ENCODE assay signal across 17 mouse cellular contexts in genomic region chr3:83988214-83988613, GRCm38 (mm10). TPM values are rescaled to one million over a fixed set of nuclear protein-coding genes. Genes with fewer than 3 reads are reported as not detected.
A peak's percentile ranks its signal among the peaks of the same experiment; 100 is the strongest.
DNase-seq lines count a peak whose midpoint lies in the region; ATAC-seq lines count a peak whose summit lies in the region.
"Had no signal": no experiment of that assay in that cellular context is flagged by ENCODE, and none has a peak within 500 bp of the region (broad histone marks: within the 10 kb centered on the region; RNA-seq: fewer than 3 reads in every experiment).

No protein-coding gene starts in this region.

- no peak for DNase-seq in forebrain, embryonic 10.5 days (ENCODE audit: extremely low spot score, low spot score)
- no peak for DNase-seq in forebrain, embryonic 11.5 days (ENCODE audit: low spot score)
- DNase-seq in lung, postnatal 10 days, result no peak
- DNase-seq in forebrain, embryonic 14.5 days (ENCODE audit: low spot score), result no peak
- DNase-seq in left cerebral cortex, adult 8-10 months (ENCODE audit: low spot score in 2 of 2), result no peak
- no peak for DNase-seq in adrenal gland, adult 8-10 months
- DNase-seq: cerebellum, adult 9-10 months; heart, adult 11 months; liver, embryonic 13.5 days; right cerebral cortex, adult 18-20 months; thymus, postnatal 25 days had no signal

- peaks cover 13% of the 10 kb centered on the region for H3K36me3 ChIP-seq in forebrain, embryonic 10.5 days (replicated peaks)
- H3K36me3 ChIP-seq in forebrain, embryonic 11.5 days (ENCODE audit: control insufficient read depth, insufficient read depth, low read length), result no peaks in the 10 kb centered on the region
- H3K36me3 ChIP-seq in lung, embryonic 16.5 days (ENCODE audit: control insufficient read depth, insufficient read depth, low read length), result no peaks in the 10 kb centered on the region
- H3K36me3 ChIP-seq in forebrain, embryonic 14.5 days (ENCODE audit: control insufficient read depth, insufficient read depth, low read length), result no peaks in the 10 kb centered on the region
- no peaks in the 10 kb centered on the region for H3K36me3 ChIP-seq in stomach, embryonic 14.5 days (ENCODE audit: control insufficient read depth, insufficient read depth, low read length)
- H3K36me3 ChIP-seq: hindbrain, embryonic 15.5 days; liver, embryonic 13.5 days had no signal

- no peaks in the 10 kb centered on the region for H3K9me3 ChIP-seq in forebrain, embryonic 10.5 days
- no peaks in the 10 kb centered on the region for H3K9me3 ChIP-seq in forebrain, embryonic 11.5 days (ENCODE audit: control insufficient read depth, low read length)
- H3K9me3 ChIP-seq in lung, embryonic 16.5 days (ENCODE audit: control insufficient read depth, low read length), result no peaks in the 10 kb centered on the region
- H3K9me3 ChIP-seq in forebrain, embryonic 14.5 days (replicated peaks; ENCODE audit: control insufficient read depth, low read length), result no peaks in the 10 kb centered on the region
- H3K9me3 ChIP-seq in stomach, embryonic 14.5 days (ENCODE audit: control insufficient read depth, low read depth, low read length), result no peaks in the 10 kb centered on the region
- H3K9me3 ChIP-seq: hindbrain, embryonic 15.5 days; kidney, embryonic 15.5 days; liver, embryonic 13.5 days had no signal

- no peak overlapping the region for H3K4me2 ChIP-seq in forebrain, embryonic 11.5 days (ENCODE audit: low read depth, low read length, severe bottlenecking)
- H3K4me2 ChIP-seq in lung, embryonic 16.5 days (ENCODE audit: low read depth, low read length), result 0 out of 2 replicates have a peak overlapping the region, but pooled peaks have one; percentile 11
- H3K4me2 ChIP-seq in forebrain, embryonic 14.5 days (ENCODE audit: low read length), result no peak overlapping the region
- H3K4me2 ChIP-seq in stomach, embryonic 14.5 days (replicated peaks; ENCODE audit: low read depth, low read length), result 0 out of 2 replicates have a peak overlapping the region, but pooled peaks have one; percentile 15
- H3K4me2 ChIP-seq: hindbrain, embryonic 15.5 days; kidney, embryonic 15.5 days; liver, embryonic 13.5 days had no signal

- 27% methylated on average over 4 of the region's 4 CpGs for WGBS in forebrain, embryonic 10.5 days
- 22% methylated on average over 4 of the region's 4 CpGs for WGBS in forebrain, embryonic 11.5 days
- 14% methylated on average over 4 of the region's 4 CpGs for WGBS in lung, embryonic 16.5 days
- 18% methylated on average over 4 of the region's 4 CpGs for WGBS in forebrain, embryonic 14.5 days
- WGBS in stomach, embryonic 14.5 days, result 14% methylated on average over 4 of the region's 4 CpGs

- no peak overlapping the region; the same call in 1 of the 2 replicates for H3K9ac ChIP-seq in forebrain, embryonic 11.5 days (ENCODE audit: low read length)
- peak overlapping the region; percentile 31; the same call in 1 of the 2 replicates for H3K9ac ChIP-seq in lung, embryonic 16.5 days (ENCODE audit: low read length)
- 0 out of 2 replicates have a peak overlapping the region, but pooled peaks have one; percentile 1 for H3K9ac ChIP-seq in forebrain, embryonic 14.5 days (ENCODE audit: low read length)
- H3K9ac ChIP-seq in stomach, embryonic 14.5 days (replicated peaks; ENCODE audit: low read depth, low read length), result no peak overlapping the region
- H3K9ac ChIP-seq: hindbrain, embryonic 15.5 days; kidney, embryonic 15.5 days; liver, embryonic 13.5 days had no signal

- peak overlapping the region; percentile 52 for H3K27ac ChIP-seq in forebrain, embryonic 10.5 days
- H3K27ac ChIP-seq in forebrain, embryonic 11.5 days (ENCODE audit: low read depth, low read length), result no peak overlapping the region
- peak overlapping the region; percentile 42; the same call in 1 of the 2 replicates for H3K27ac ChIP-seq in lung, embryonic 16.5 days (ENCODE audit: low read length)
- no peak overlapping the region for H3K27ac ChIP-seq in forebrain, embryonic 14.5 days (ENCODE audit: low read depth, low read length)
- H3K27ac ChIP-seq in stomach, embryonic 14.5 days (ENCODE audit: low read length), result peak overlapping the region; percentile 77; the same call in 1 of the 2 replicates
- H3K27ac ChIP-seq: hindbrain, embryonic 15.5 days; kidney, embryonic 15.5 days; layer of hippocampus, adult 2 months; left cerebral cortex, adult 2 months; liver, embryonic 13.5 days had no signal

- H3K4me1 ChIP-seq in forebrain, embryonic 10.5 days, result peaks cover 83% of the 10 kb centered on the region
- H3K4me1 ChIP-seq in forebrain, embryonic 11.5 days (replicated peaks; ENCODE audit: control insufficient read depth, insufficient read depth, low read length), result peaks cover 55% of the 10 kb centered on the region
- H3K4me1 ChIP-seq in lung, embryonic 16.5 days (replicated peaks; ENCODE audit: control insufficient read depth, insufficient read depth, low read length), result peaks cover 22% of the 10 kb centered on the region
- H3K4me1 ChIP-seq in forebrain, embryonic 14.5 days (ENCODE audit: control insufficient read depth, insufficient read depth, low read length), result peaks cover 95% of the 10 kb centered on the region
- peaks cover 53% of the 10 kb centered on the region for H3K4me1 ChIP-seq in stomach, embryonic 14.5 days (ENCODE audit: control insufficient read depth, insufficient read depth, low read length)

- no peak for ATAC-seq in forebrain, embryonic 11.5 days (replicated peaks; ENCODE audit: low FRiP score)
- ATAC-seq in lung, embryonic 16.5 days (ENCODE audit: low read depth), result peak; percentile 38; the same call in 1 of the 2 replicates
- no peak for ATAC-seq in forebrain, embryonic 14.5 days
- no peak for ATAC-seq in stomach, embryonic 14.5 days (ENCODE audit: insufficient number of reproducible peaks, insufficient read depth, low FRiP score, low read depth)

- H3K4me3 ChIP-seq in forebrain, embryonic 10.5 days, result no peak overlapping the region
- H3K4me3 ChIP-seq in forebrain, embryonic 11.5 days (ENCODE audit: low read depth, low read length), result no peak overlapping the region
- no peak overlapping the region for H3K4me3 ChIP-seq in lung, embryonic 16.5 days (ENCODE audit: low read length)
- H3K4me3 ChIP-seq in forebrain, embryonic 14.5 days (ENCODE audit: low read depth, low read length), result no peak overlapping the region
- H3K4me3 ChIP-seq in stomach, embryonic 14.5 days (ENCODE audit: low read depth, low read length), result no peak overlapping the region
- H3K4me3 ChIP-seq: hindbrain, embryonic 15.5 days; kidney, embryonic 15.5 days; layer of hippocampus, adult 2 months; left cerebral cortex, adult 2 months; liver, embryonic 13.5 days had no signal

- H3K27me3 ChIP-seq in forebrain, embryonic 10.5 days (ENCODE audit: poor library complexity, severe bottlenecking), result no peaks in the 10 kb centered on the region
- no peaks in the 10 kb centered on the region for H3K27me3 ChIP-seq in forebrain, embryonic 11.5 days (ENCODE audit: control insufficient read depth, insufficient read depth, low read length)
- H3K27me3 ChIP-seq in lung, embryonic 16.5 days (ENCODE audit: control insufficient read depth, insufficient read depth, low read depth, low read length), result no peaks in the 10 kb centered on the region
- H3K27me3 ChIP-seq in forebrain, embryonic 14.5 days (replicated peaks; ENCODE audit: control insufficient read depth, insufficient read depth, low read length), result no peaks in the 10 kb centered on the region
- H3K27me3 ChIP-seq in stomach, embryonic 14.5 days (ENCODE audit: control insufficient read depth, insufficient read depth, low read length), result no peaks in the 10 kb centered on the region
- H3K27me3 ChIP-seq: hindbrain, embryonic 15.5 days; kidney, embryonic 15.5 days; liver, embryonic 13.5 days had no signal

RNA-seq across cellular contexts. Expression of gene Tmem131l, which starts 51.8 kb away (rescaled TPM):
- 64.6 and 74.8 TPM in 2 replicates for polyA plus RNA-seq in forebrain, embryonic 10.5 days (2016; fragmentation: Nextera tagmentation; extraction: Ambion mirVana)
- 96.0 and 99.2 TPM in 2 replicates for polyA plus RNA-seq in forebrain, embryonic 11.5 days (2014; fragmentation: Nextera tagmentation; extraction: Ambion mirVana)
- 46.4 and 47.0 TPM in 2 replicates for polyA plus RNA-seq in lung, embryonic 16.5 days (2015; fragmentation: Nextera tagmentation; extraction: Ambion mirVana)
- polyA plus RNA-seq in forebrain, embryonic 14.5 days (2014; fragmentation: Nextera tagmentation; extraction: Ambion mirVana), result 123 and 131 TPM in 2 replicates
- polyA plus RNA-seq in stomach, embryonic 14.5 days (2014; fragmentation: Nextera tagmentation; extraction: Ambion mirVana), result 65.2 and 74.6 TPM in 2 replicates
- total RNA-seq in left cerebral cortex, adult 8-10 months (2022), result 10 to 100 TPM; 17.5 to 23.7 (median 18.6) TPM
- total RNA-seq in adrenal gland, adult 8-10 months (2022), result 10 to 100 TPM; 37.3 to 56.8 (median 50.1) TPM

Comparison
In these comparisons a context has a peak if more than half of its experiments do, and no peak if none do; other contexts are left out.
1. H3K27ac ChIP-seq: peak in forebrain, embryonic 10.5 days (single experiment), lung, embryonic 16.5 days (single experiment) and stomach, embryonic 14.5 days (single experiment); none in forebrain, embryonic 11.5 days (single experiment) and forebrain, embryonic 14.5 days (single experiment).
2. H3K9ac ChIP-seq: peak in lung, embryonic 16.5 days (single experiment) and forebrain, embryonic 14.5 days (single experiment); none in forebrain, embryonic 11.5 days (single experiment) and stomach, embryonic 14.5 days (single experiment).
3. H3K4me2 ChIP-seq: peak in lung, embryonic 16.5 days (single experiment) and stomach, embryonic 14.5 days (single experiment); none in forebrain, embryonic 11.5 days (single experiment) and forebrain, embryonic 14.5 days (single experiment).